Mouse (Mus musculus) WW6 (cell line): ENCODE results near the gene Gm10058.
"Not testable (repeated sequence)": the region's sequence is repeated elsewhere in the genome, so short reads cannot be mapped to it uniquely, and the experiment has no call there.

Experiments used
- DNase-seq: peaks from one replicate; pipeline ENCODE4 v3.0.0-alpha.2; 2013; ENCODE audit warnings: low read depth, low spot score

Gene Gm10058

DNA sequence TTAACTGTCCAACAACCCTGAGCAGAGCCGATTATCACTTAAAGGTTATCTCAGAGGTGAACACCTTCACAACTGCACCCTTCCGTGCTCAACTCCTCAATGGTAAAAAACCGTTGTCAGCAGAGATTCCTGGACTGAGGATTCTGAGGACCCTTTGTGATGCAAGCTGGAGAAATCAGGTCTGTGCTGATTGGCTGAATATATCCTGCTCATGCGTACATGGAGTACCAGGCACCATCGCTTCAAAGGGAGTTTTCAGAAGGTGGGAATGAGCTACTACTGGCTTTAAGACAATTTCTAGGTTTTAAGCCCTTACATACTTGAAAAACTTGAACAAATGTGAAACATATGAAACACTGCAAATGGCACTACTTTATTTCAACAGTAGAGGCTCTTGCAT, at the start of gene Gm10058:
Gm10058 (minus strand) TSS at position 101 of the 400 bp plus-strand sequence.
- not testable (repeated sequence) for DNase-seq
